Mouse (Mus musculus): ENCODE results near the gene Ccdc134. TPM values are rescaled to one million over a fixed set of nuclear protein-coding genes. Genes with fewer than 3 reads are reported as not detected.

The Ccdc134 gene
- total RNA-seq, 2 experiments from 2014 or later = 12.7 to 16.2 TPM

GRCm38 (mm10) chr15:82167201-82168168, 39.8 kb downstream of the Ccdc134 start:
- no peak for DNase-seq (ENCODE audit: low spot score in 2 of 2)

- no peak for DNase-seq (ENCODE audit: low spot score in 2 of 2)
Measured at GRCm38 (mm10) chr15:82169671-82170070, 41.9 kb downstream of the Ccdc134 start.

DNA sequence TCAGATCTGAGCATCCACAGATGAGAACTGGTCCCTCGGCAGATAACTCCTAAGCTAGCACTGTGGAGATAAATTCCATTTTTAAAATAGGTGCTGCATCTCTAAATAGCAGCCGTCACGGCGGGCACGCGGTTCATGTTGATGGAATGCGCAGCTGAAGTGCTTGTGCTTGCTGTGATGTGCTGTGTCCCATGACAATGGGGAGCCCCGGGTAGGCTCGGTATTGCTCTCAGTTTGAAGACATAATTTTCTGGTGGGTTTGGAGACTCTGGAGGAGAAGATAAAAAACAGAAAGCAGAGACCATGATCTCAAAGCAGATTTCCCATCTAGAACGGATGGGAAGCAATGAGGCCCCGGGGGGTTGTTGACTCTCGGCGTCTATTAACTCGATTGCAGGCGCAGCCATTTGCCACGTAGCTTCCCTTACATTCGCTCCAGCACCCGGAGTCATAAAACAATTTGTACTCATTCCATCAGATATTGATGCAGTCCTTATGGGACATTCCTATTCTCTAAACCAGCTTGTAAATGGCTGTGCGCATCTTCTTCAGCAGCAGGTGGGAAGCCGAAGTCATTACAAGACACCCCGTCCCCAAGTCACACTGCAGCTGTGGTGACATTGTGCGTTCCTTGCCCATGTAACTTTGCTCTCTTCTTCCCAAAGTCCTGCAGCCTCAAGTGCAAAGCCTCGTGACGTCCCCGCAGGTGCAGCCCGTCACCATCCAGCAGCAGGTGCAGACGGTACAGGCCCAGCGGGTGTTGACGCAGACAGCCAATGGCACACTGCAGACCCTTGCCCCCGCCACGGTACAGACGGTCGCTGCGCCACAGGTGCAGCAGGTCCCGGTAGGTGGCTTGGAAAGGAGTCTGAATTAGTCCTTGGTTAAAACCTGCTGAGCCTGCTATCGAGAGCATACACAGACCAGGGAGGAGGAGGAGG, 43.0 kb downstream of the Ccdc134 start:
- no peak for DNase-seq (ENCODE audit: low spot score in 2 of 2)

- no peak for DNase-seq (ENCODE audit: low spot score in 2 of 2)
Measured at GRCm38 (mm10) chr15:82172648-82173047, 44.9 kb downstream of the Ccdc134 start.

GRCm38 (mm10) chr15:82175091-82175490, 47.4 kb downstream of the Ccdc134 start:
- no peak for DNase-seq (ENCODE audit: low spot score in 2 of 2)

DNA sequence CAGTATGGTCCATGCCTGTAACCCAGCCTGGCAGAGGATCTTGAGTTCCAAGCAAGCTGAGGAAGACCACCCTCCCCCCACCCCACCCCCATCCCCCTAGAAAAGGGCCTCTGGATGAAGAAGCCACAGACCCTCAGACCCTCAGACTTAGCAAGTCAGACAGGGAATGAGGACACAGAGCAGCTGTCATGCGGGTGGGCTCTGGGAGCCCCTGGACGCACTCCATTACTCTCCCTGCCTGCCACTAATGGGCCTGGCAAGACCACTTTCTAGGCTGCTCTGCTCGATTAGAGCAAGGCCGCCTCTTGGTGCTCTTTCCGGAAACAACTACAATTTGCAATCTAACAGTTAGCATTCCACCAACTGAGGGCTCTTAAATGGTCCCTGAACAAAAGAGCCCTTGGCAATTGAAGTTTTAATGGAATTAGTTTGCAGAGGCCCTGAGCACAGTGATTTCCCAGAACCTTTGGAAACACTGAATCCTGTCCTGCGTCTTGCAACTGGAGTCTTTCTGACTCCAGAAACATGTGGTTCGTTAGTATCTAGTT, 50.1 kb downstream of the Ccdc134 start:
- no peak for DNase-seq (ENCODE audit: low spot score in 2 of 2)

DNA sequence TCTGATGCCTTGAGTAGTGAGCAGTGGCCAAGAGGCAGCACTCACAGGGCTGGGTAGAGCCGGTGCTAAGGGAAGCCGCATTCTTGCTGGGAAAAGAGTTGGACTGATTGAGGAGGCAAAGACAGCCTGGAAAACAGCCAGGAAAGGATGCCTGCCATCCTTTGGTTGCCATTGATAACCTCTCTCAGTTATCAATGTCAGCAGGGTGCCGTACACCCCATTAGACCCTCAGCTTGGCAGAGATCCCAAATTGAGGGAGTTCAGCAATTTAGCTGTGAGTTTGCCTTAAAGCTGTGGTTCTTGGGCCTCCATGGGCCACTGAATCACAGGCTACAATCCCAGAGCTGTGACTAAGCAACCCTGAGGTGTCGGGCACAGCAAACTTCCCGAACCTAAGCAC, 53.4 kb downstream of the Ccdc134 start:
- DNase-seq (ENCODE audit: low spot score in 2 of 2) = no peak

GRCm38 (mm10) chr15:82182311-82182710, 54.6 kb downstream of the Ccdc134 start:
- DNase-seq (ENCODE audit: low spot score in 2 of 2) = no peak

- DNase-seq (ENCODE audit: low spot score in 2 of 2) = no peak
Measured at GRCm38 (mm10) chr15:82183596-82183995, 55.9 kb downstream of the Ccdc134 start.

DNA sequence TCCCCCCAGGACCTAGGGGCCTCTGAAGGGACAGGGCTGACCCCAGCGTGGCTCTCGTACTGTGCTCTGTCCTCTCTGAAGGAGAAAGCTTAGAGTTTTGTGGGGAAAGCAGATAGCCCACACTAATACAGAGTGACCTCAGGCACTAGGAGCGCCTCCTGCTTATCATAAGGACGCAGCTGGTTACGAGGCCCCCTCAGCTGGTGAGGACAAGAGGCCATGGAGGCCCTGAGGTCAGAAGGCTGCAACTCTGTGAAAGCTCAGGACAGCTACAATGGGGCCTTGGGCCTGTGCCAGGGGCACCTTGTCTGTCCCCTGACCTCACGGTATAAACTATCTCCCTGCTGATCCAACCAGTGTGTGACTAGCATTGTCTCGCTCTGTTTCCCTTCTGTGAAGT, 56.5 kb downstream of the Ccdc134 start:
- DNase-seq (ENCODE audit: low spot score in 2 of 2) = no peak

DNA sequence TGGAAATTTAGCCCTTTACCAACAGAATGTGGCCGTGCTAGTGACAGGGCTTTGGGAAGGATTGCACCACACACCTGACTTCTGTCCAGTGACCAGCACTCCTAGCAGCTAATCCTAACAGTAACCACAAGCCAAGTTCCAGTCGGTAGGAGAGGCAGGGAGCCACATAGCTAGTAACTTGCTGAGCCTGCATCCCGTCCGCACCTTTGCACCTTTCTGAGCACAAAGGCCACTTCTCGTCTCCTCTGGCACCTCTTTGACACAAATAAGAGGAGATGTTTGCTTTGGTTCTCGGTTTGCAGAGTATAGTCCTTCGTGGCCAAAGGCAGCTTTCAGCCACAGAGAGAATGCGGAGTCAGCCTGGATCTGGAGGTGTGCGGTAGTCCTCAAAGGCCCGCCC, 56.9 kb downstream of the Ccdc134 start:
- DNase-seq (ENCODE audit: low spot score in 2 of 2) = no peak

DNA sequence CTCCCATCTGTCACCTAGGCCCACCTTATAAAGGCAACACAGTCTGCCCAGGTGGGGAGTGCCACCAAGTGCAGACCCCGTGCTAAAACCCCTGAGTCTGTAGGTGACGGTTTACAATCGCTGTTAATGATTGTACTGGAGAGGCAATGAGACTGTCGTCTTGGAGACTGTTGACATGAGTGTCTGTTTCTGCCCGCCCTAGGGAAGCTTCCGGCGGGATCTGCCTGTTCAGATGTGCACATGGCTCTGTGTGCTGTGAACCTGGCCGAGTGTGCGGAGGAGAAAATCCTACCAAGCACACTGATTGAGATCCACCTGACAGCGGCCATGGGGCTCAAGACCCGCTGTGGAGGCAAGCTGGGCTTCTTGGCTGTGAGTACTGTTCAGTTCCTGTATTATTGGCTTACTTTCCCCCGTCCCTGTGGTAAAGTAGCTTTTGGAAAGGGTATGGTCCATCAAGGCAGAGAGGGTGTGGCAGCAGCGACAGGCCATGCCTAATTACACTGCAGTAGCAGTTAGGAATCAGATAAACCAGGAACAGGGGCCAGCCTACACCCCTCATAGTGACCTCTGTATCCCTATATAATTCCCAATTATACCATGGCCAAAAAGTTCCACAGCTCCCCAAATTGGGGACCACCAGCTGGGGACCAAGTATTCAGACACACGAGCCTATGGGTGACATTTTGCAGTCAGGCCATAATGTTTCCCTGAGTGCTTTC, 57.5 kb downstream of the Ccdc134 start:
- DNase-seq (ENCODE audit: low spot score in 2 of 2) = no peak

- DNase-seq (ENCODE audit: low spot score in 2 of 2) = no peak
Measured at GRCm38 (mm10) chr15:82186131-82186530, 58.4 kb downstream of the Ccdc134 start.

GRCm38 (mm10) chr15:82186931-82187330, 59.2 kb downstream of the Ccdc134 start:
- DNase-seq (ENCODE audit: low spot score in 2 of 2) = no peak

- DNase-seq (ENCODE audit: low spot score in 2 of 2) = no peak
Measured at GRCm38 (mm10) chr15:82187401-82187800, 59.7 kb downstream of the Ccdc134 start.

DNA sequence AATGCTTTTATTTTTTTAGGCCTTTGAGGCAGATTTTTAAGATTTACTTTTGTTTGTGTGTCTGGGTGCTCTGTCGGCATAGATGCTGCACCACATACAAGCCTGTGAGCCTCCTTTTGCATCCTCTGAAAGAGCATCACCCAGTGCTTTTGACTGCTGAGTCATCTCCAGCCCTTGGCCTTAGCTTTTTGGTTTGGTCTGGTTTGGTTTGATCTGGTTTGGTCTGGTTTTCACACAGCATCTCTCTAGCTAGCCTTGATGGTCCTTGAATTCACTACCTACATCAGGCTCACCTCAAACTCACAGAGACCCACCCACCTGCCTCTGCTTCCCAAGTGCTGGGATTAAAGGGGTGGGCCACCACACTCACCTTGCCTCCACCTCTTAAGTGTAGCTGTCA, 60.2 kb downstream of the Ccdc134 start:
- DNase-seq (ENCODE audit: low spot score in 2 of 2) = no peak

GRCm38 (mm10) chr15:82188481-82189240, 60.9 kb downstream of the Ccdc134 start:
- no peak for DNase-seq (ENCODE audit: low spot score in 2 of 2)
